Mouse (Mus musculus): ENCODE measurements at regions not wholly inside any gene's neighbourhood (a gene's known extent, or its start where the extent isn't known, plus 50 kb on each side); places are given as distances from the start of the nearest gene placed in this dataset.
A peak's percentile ranks its signal among the peaks of the same experiment; 100 is the strongest.

- no peak for TF ChIP-seq CTCF (IDR thresholded peaks at IDR 0.05; ENCODE audit: control insufficient read depth, insufficient read depth, insufficient read length)
- no peak for TF ChIP-seq MAX (IDR thresholded peaks at IDR 0.05)
- TF ChIP-seq FOSL1 (IDR thresholded peaks at IDR 0.05; ENCODE audit: insufficient read depth, low read length, poor library complexity, severe bottlenecking): no peak
- no peak for TF ChIP-seq MYOG (IDR thresholded peaks at IDR 0.05; ENCODE audit: control insufficient read depth, extremely low read depth, insufficient read length)
- no peak for TF ChIP-seq MYOD1 (IDR thresholded peaks at IDR 0.05; ENCODE audit: control insufficient read depth, insufficient read length, low read depth)
- TF ChIP-seq CEBPB (IDR thresholded peaks at IDR 0.05; ENCODE audit: low read depth): no peak
- no peak for TF ChIP-seq USF1 (IDR thresholded peaks at IDR 0.05; ENCODE audit: low read depth)
- Histone ChIP-seq H3K36me3 (ENCODE audit: control insufficient read depth, insufficient read depth) (no peaks in the 10 kb centered on the region), H3K79me3 (ENCODE audit: low read depth) (no peaks in the 10 kb centered on the region), H3K4me3 (ENCODE audit: insufficient read depth, poor library complexity, severe bottlenecking) (no peak overlapping the region), H3K27me3 (ENCODE audit: control insufficient read depth, insufficient read depth, insufficient read length) (no peaks in the 10 kb centered on the region), H3ac (ENCODE audit: control insufficient read depth, insufficient read length, low read depth) (no peak overlapping the region), H3K79me2 (ENCODE audit: control insufficient read depth, insufficient read depth) (no peaks in the 10 kb centered on the region)
These were observed 118.7 kb upstream of the Bank1 start for GRCm38 (mm10) chr3:136444598-136444997.

GRCm38 (mm10) chr3:136442099-136442498 is 116.2 kb upstream of the Bank1 start:
- no peak overlapping the region for H3ac ChIP-seq (ENCODE audit: control insufficient read depth, insufficient read length, low read depth)
- H3K79me2 ChIP-seq (ENCODE audit: control insufficient read depth, insufficient read depth): no peaks in the 10 kb centered on the region
- TF ChIP-seq CTCF (IDR thresholded peaks at IDR 0.05; ENCODE audit: control insufficient read depth, insufficient read depth, insufficient read length): no peak
- no peak for TF ChIP-seq CEBPB (IDR thresholded peaks at IDR 0.05; ENCODE audit: low read depth)

GRCm38 (mm10) chr3:136439907-136440645 is 114.2 kb upstream of the Bank1 start:
- TF ChIP-seq CEBPB (IDR thresholded peaks at IDR 0.05; ENCODE audit: low read depth): peak; percentile 2
- no peak for TF ChIP-seq USF1 (IDR thresholded peaks at IDR 0.05; ENCODE audit: low read depth)
- no peak for TF ChIP-seq CTCF (IDR thresholded peaks at IDR 0.05; ENCODE audit: control insufficient read depth, insufficient read depth, insufficient read length)
- peak; percentile 77 for TF ChIP-seq FOSL1 (IDR thresholded peaks at IDR 0.05; ENCODE audit: insufficient read depth, low read length, poor library complexity, severe bottlenecking)
- H3K27me3 ChIP-seq (ENCODE audit: control insufficient read depth, insufficient read depth, insufficient read length): no peaks in the 10 kb centered on the region
- no peak overlapping the region for H3K4me3 ChIP-seq (ENCODE audit: insufficient read depth, poor library complexity, severe bottlenecking)

More at GRCm38 (mm10) chr3:136442099-136442498, 116.2 kb upstream of the Bank1 start:
- Histone ChIP-seq H3K36me3 (ENCODE audit: control insufficient read depth, insufficient read depth) (no peaks in the 10 kb centered on the region), H3K27me3 (ENCODE audit: control insufficient read depth, insufficient read depth, insufficient read length) (no peaks in the 10 kb centered on the region), H3K79me3 (ENCODE audit: low read depth) (no peaks in the 10 kb centered on the region), H3K4me3 (ENCODE audit: insufficient read depth, poor library complexity, severe bottlenecking) (no peak overlapping the region)

GRCm38 (mm10) chr3:136439350-136439749 is 113.5 kb upstream of the Bank1 start:
- Histone ChIP-seq H3ac (ENCODE audit: control insufficient read depth, insufficient read length, low read depth) (no peak overlapping the region), H3K79me2 (ENCODE audit: control insufficient read depth, insufficient read depth) (no peaks in the 10 kb centered on the region), H3K4me3 (ENCODE audit: insufficient read depth, poor library complexity, severe bottlenecking) (no peak overlapping the region), H3K79me3 (ENCODE audit: low read depth) (no peaks in the 10 kb centered on the region), H3K27me3 (ENCODE audit: control insufficient read depth, insufficient read depth, insufficient read length) (no peaks in the 10 kb centered on the region), H3K36me3 (ENCODE audit: control insufficient read depth, insufficient read depth) (no peaks in the 10 kb centered on the region)
- no peak for TF ChIP-seq MAX (IDR thresholded peaks at IDR 0.05)
- TF ChIP-seq MYOG (IDR thresholded peaks at IDR 0.05; ENCODE audit: control insufficient read depth, extremely low read depth, insufficient read length): no peak
- TF ChIP-seq USF1 (IDR thresholded peaks at IDR 0.05; ENCODE audit: low read depth): no peak
- TF ChIP-seq CEBPB (IDR thresholded peaks at IDR 0.05; ENCODE audit: low read depth): no peak
- no peak for TF ChIP-seq CTCF (IDR thresholded peaks at IDR 0.05; ENCODE audit: control insufficient read depth, insufficient read depth, insufficient read length)
- TF ChIP-seq MYOD1 (IDR thresholded peaks at IDR 0.05; ENCODE audit: control insufficient read depth, insufficient read length, low read depth): no peak

More at GRCm38 (mm10) chr3:136439907-136440645, 114.2 kb upstream of the Bank1 start:
- H3ac ChIP-seq (ENCODE audit: control insufficient read depth, insufficient read length, low read depth): no peak overlapping the region
- H3K36me3 ChIP-seq (ENCODE audit: control insufficient read depth, insufficient read depth): no peaks in the 10 kb centered on the region
- H3K79me3 ChIP-seq (ENCODE audit: low read depth): no peaks in the 10 kb centered on the region
- H3K79me2 ChIP-seq (ENCODE audit: control insufficient read depth, insufficient read depth): no peaks in the 10 kb centered on the region

- no peak for TF ChIP-seq USF1 (IDR thresholded peaks at IDR 0.05; ENCODE audit: low read depth)
- TF ChIP-seq FOSL1 (IDR thresholded peaks at IDR 0.05; ENCODE audit: insufficient read depth, low read length, poor library complexity, severe bottlenecking): no peak
- no peak for TF ChIP-seq CTCF (IDR thresholded peaks at IDR 0.05; ENCODE audit: control insufficient read depth, insufficient read depth, insufficient read length)
- no peak for TF ChIP-seq CEBPB (IDR thresholded peaks at IDR 0.05; ENCODE audit: low read depth)
- no peak for TF ChIP-seq MYOD1 (IDR thresholded peaks at IDR 0.05; ENCODE audit: control insufficient read depth, insufficient read length, low read depth)
- no peak for TF ChIP-seq MYOG (IDR thresholded peaks at IDR 0.05; ENCODE audit: control insufficient read depth, extremely low read depth, insufficient read length)
- TF ChIP-seq MAX (IDR thresholded peaks at IDR 0.05): no peak
- Histone ChIP-seq H3K27me3 (ENCODE audit: control insufficient read depth, insufficient read depth, insufficient read length) (no peaks in the 10 kb centered on the region), H3K36me3 (ENCODE audit: control insufficient read depth, insufficient read depth) (no peaks in the 10 kb centered on the region), H3K4me3 (ENCODE audit: insufficient read depth, poor library complexity, severe bottlenecking) (no peak overlapping the region), H3K79me2 (ENCODE audit: control insufficient read depth, insufficient read depth) (no peaks in the 10 kb centered on the region), H3K79me3 (ENCODE audit: low read depth) (no peaks in the 10 kb centered on the region), H3ac (ENCODE audit: control insufficient read depth, insufficient read length, low read depth) (no peak overlapping the region)
These were observed 108.5 kb upstream of the Bank1 start for GRCm38 (mm10) chr3:136434407-136434806.

GRCm38 (mm10) chr3:136432072-136432471 is 106.2 kb upstream of the Bank1 start:
- Histone ChIP-seq H3K4me3 (ENCODE audit: insufficient read depth, poor library complexity, severe bottlenecking) (no peak overlapping the region), H3K79me3 (ENCODE audit: low read depth) (no peaks in the 10 kb centered on the region), H3K36me3 (ENCODE audit: control insufficient read depth, insufficient read depth) (no peaks in the 10 kb centered on the region), H3K79me2 (ENCODE audit: control insufficient read depth, insufficient read depth) (no peaks in the 10 kb centered on the region), H3ac (ENCODE audit: control insufficient read depth, insufficient read length, low read depth) (no peak overlapping the region), H3K27me3 (ENCODE audit: control insufficient read depth, insufficient read depth, insufficient read length) (no peaks in the 10 kb centered on the region)
- TF ChIP-seq FOSL1 (IDR thresholded peaks at IDR 0.05; ENCODE audit: insufficient read depth, low read length, poor library complexity, severe bottlenecking): peak; percentile 87
- no peak for TF ChIP-seq MYOG (IDR thresholded peaks at IDR 0.05; ENCODE audit: control insufficient read depth, extremely low read depth, insufficient read length)
- no peak for TF ChIP-seq CTCF (IDR thresholded peaks at IDR 0.05; ENCODE audit: control insufficient read depth, insufficient read depth, insufficient read length)
- TF ChIP-seq CEBPB (IDR thresholded peaks at IDR 0.05; ENCODE audit: low read depth): peak; percentile 70
- TF ChIP-seq MYOD1 (IDR thresholded peaks at IDR 0.05; ENCODE audit: control insufficient read depth, insufficient read length, low read depth): no peak
- TF ChIP-seq MAX (IDR thresholded peaks at IDR 0.05): peak; percentile 83
- TF ChIP-seq USF1 (IDR thresholded peaks at IDR 0.05; ENCODE audit: low read depth): no peak

Data from C2C12 (cell line).